Comparison of ENCODE assay signal across 28 mouse cellular contexts in the genomic region with DNA sequence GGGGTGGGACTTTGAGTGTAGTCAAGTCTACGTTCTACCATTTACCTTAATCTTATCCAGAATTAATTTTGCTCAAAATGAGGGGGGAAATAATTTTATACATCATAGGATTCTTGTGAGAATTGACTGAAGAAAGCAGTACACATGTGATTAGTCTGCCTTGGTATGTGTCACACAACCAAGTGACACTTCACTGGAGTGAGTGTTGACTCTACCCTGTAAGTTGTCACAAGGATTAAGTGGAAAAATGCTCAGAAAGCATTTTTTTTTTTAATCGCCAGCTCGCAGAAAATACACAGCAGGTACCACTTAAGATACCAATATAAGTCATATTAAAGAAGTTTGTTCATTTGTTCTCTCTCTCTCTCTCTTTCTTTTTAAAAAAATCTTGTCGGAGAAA.
"Had no signal": no experiment of that assay in that cellular context is flagged by ENCODE, and none has a peak within 500 bp of the region (broad histone marks: within the 10 kb centered on the region; RNA-seq: fewer than 3 reads in every experiment).

No protein-coding gene starts in this region.

- H3K4me3 ChIP-seq: left cerebral cortex, adult 2 months; limb, embryonic 10.5 days; limb, embryonic 12.5 days; limb, embryonic 13.5 days; limb, embryonic 15.5 days; liver, embryonic 12.5 days; liver, embryonic 13.5 days; liver, embryonic 15.5 days; lung, embryonic 15.5 days; megakaryocyte, embryonic 14.5 days; midbrain, embryonic 10.5 days; midbrain, embryonic 12.5 days; midbrain, embryonic 13.5 days; midbrain, embryonic 15.5 days; myocyte; neural tube, embryonic 12.5 days; neural tube, embryonic 13.5 days had no signal

- H3K9ac ChIP-seq: limb, embryonic 12.5 days; limb, embryonic 13.5 days; limb, embryonic 15.5 days; liver, embryonic 12.5 days; liver, embryonic 13.5 days; liver, embryonic 14.5 days; liver, embryonic 15.5 days; liver, postnatal 0 days; lung, embryonic 14.5 days; lung, embryonic 15.5 days; midbrain, embryonic 12.5 days; midbrain, embryonic 13.5 days; midbrain, embryonic 15.5 days; neural tube, embryonic 12.5 days; neural tube, embryonic 13.5 days had no signal

- ATAC-seq: liver, embryonic 12.5 days; liver, postnatal 0 days; midbrain, embryonic 13.5 days; midbrain, embryonic 15.5 days; midbrain, embryonic 16.5 days had no signal

- H3K27ac ChIP-seq: left cerebral cortex, adult 2 months; limb, embryonic 10.5 days; limb, embryonic 12.5 days; limb, embryonic 13.5 days; limb, embryonic 15.5 days; liver, embryonic 12.5 days; liver, embryonic 13.5 days; liver, embryonic 14.5 days; liver, embryonic 15.5 days; lung, embryonic 15.5 days; macrophage; midbrain, embryonic 10.5 days; midbrain, embryonic 12.5 days; midbrain, embryonic 13.5 days; midbrain, embryonic 15.5 days; neural tube, embryonic 12.5 days; neural tube, embryonic 13.5 days had no signal

- H3K9me3 ChIP-seq: limb, embryonic 10.5 days; limb, embryonic 12.5 days; limb, embryonic 13.5 days; limb, embryonic 15.5 days; liver, embryonic 12.5 days; liver, embryonic 13.5 days; liver, embryonic 15.5 days; lung, embryonic 15.5 days; megakaryocyte, embryonic 14.5 days; midbrain, embryonic 10.5 days; midbrain, embryonic 12.5 days; midbrain, embryonic 13.5 days; midbrain, embryonic 15.5 days; neural tube, embryonic 12.5 days; neural tube, embryonic 13.5 days had no signal

- DNase-seq: layer of hippocampus, postnatal 36 days; left cerebral cortex, postnatal 4 days; liver; liver, embryonic 13.5 days; liver, postnatal 0 days; lung, embryonic 14.5 days; midbrain, embryonic 14.5 days had no signal

- H3K36me3 ChIP-seq: limb, embryonic 10.5 days; limb, embryonic 12.5 days; limb, embryonic 13.5 days; limb, embryonic 15.5 days; liver, embryonic 12.5 days; liver, embryonic 13.5 days; liver, embryonic 15.5 days; lung, embryonic 15.5 days; midbrain, embryonic 10.5 days; midbrain, embryonic 12.5 days; midbrain, embryonic 13.5 days; midbrain, embryonic 15.5 days; neural tube, embryonic 12.5 days; neural tube, embryonic 13.5 days had no signal

- H3K27me3 ChIP-seq: limb, embryonic 15.5 days; neural tube, embryonic 12.5 days had no signal

- H3K4me2 ChIP-seq: limb, embryonic 12.5 days; limb, embryonic 13.5 days; limb, embryonic 15.5 days; liver, embryonic 11.5 days; liver, embryonic 12.5 days; liver, embryonic 13.5 days; liver, embryonic 15.5 days; lung, embryonic 14.5 days; lung, embryonic 15.5 days; midbrain, embryonic 11.5 days; midbrain, embryonic 12.5 days; midbrain, embryonic 13.5 days; midbrain, embryonic 15.5 days; neural tube, embryonic 12.5 days; neural tube, embryonic 13.5 days had no signal

- H3K4me1 ChIP-seq: limb, embryonic 12.5 days; limb, embryonic 15.5 days; neural tube, embryonic 12.5 days had no signal
